Mouse (Mus musculus) midbrain, embryonic 16.5 days (tissue): Measurements from ENCODE around the gene Galntl5. TPM values are rescaled to one million over a fixed set of nuclear protein-coding genes. Genes with fewer than 3 reads are reported as not detected.

Source experiments
- ATAC-seq: fragments of 200-750 bp; cut with Nextera tagmentation; 2 replicates; pipeline ENCODE4 v1.8.0; 2017; ENCODE audit warnings: moderate TSS enrichment
- H3K27ac ChIP-seq: fragments of 300-500 bp; sonication (generic); 2 replicates; pipeline ENCODE4 v1.5.1; 2014; ENCODE audit warnings: mild to moderate bottlenecking, low read length, mixed read lengths
- H3K27me3 ChIP-seq: fragments of 300-500 bp; sonication (generic); 2 replicates; pipeline ENCODE4 v1.6.1; 2014; ENCODE audit warnings: low read depth, low read length, mixed read lengths; ENCODE audit not compliant: control insufficient read depth, insufficient read depth
- H3K36me3 ChIP-seq: fragments of 300-500 bp; sonication (generic); 2 replicates; pipeline ENCODE4 v1.6.1; 2014; ENCODE audit warnings: mild to moderate bottlenecking, low read length, moderate library complexity, mixed read lengths; ENCODE audit not compliant: control insufficient read depth, insufficient read depth
- H3K4me1 ChIP-seq: fragments of 300-500 bp; sonication (generic); 2 replicates; pipeline ENCODE4 v1.6.1; 2014; ENCODE audit warnings: mild to moderate bottlenecking, low read length, mixed read lengths; ENCODE audit not compliant: control insufficient read depth, insufficient read depth
- H3K4me2 ChIP-seq: fragments of 300-500 bp; sonication (generic); 2 replicates; pipeline ENCODE4 v1.6.1; 2014; ENCODE audit warnings: mild to moderate bottlenecking, low read length, mixed read lengths
- H3K4me3 ChIP-seq: fragments of 300-500 bp; sonication (generic); 2 replicates; pipeline ENCODE4 v1.5.1; 2014; ENCODE audit warnings: low read depth, mild to moderate bottlenecking, low read length, moderate library complexity, mixed read lengths
- H3K9ac ChIP-seq: fragments of 300-500 bp; sonication (generic); 2 replicates; pipeline ENCODE4 v1.6.1; 2014; ENCODE audit warnings: low read depth, low read length, mixed read lengths
- H3K9me3 ChIP-seq: fragments of 300-500 bp; sonication (generic); replicated peaks from 2 replicates; pipeline ENCODE4 v1.6.1; 2014; ENCODE audit warnings: mild to moderate bottlenecking, low read length, mixed read lengths; ENCODE audit not compliant: control insufficient read depth, poor library complexity, severe bottlenecking
- WGBS: fragments of 180-500 bp; shearing (Covaris S2); extraction: QIAGEN DNeasy Blood & Tissue Kit; methylation state at CpG from one replicate; pipeline ENCODE4 v1.1.7; 2014; 5-methylcytosine and 5-hydroxymethylcytosine counted together
- polyA plus RNA-seq: library from polyadenylated mRNA; unstranded; fragments of >200 nt; fragmentation: Nextera tagmentation; extraction: Ambion mirVana; gene quantifications from 2 replicates; pipeline ENCODE4 v1.2.1, GENCODE M21; 2015

Gene Galntl5
- polyA plus RNA-seq: not detected in 2 replicates

- Histone ChIP-seq H3K27ac (no peak within 1 kb of the TSS), H3K4me2 (no peak within 1 kb of the TSS), H3K36me3 (no peaks in the 10 kb centered on the region), H3K4me1 (no peaks in the 10 kb centered on the region), H3K9me3 (no peaks in the 10 kb centered on the region), H3K9ac (no peak within 1 kb of the TSS), H3K4me3 (no peak within 1 kb of the TSS), H3K27me3 (no peaks in the 10 kb centered on the region)
- 89% methylated on average over 1 of the region's 1 CpGs for WGBS
- no peak for ATAC-seq
Measured at GRCm38 (mm10) chr5:25181004-25181531, at the start of gene Galntl5. Gene Galntl5, plus strand, starts transcription at chr5:25181460.

GRCm38 (mm10) chr5:25146705-25147104, 34.6 kb upstream of the Galntl5 start:
- no peak overlapping the region for H3K27ac ChIP-seq
- no peaks in the 10 kb centered on the region for H3K4me1 ChIP-seq
- H3K9me3 ChIP-seq: no peaks in the 10 kb centered on the region
- H3K4me2 ChIP-seq: no peak overlapping the region
- no peaks in the 10 kb centered on the region for H3K27me3 ChIP-seq
- 81% methylated on average over 7 of the region's 7 CpGs for WGBS
- no peaks in the 10 kb centered on the region for H3K36me3 ChIP-seq
- H3K4me3 ChIP-seq: no peak overlapping the region
- H3K9ac ChIP-seq: no peak overlapping the region
- no peak for ATAC-seq

GRCm38 (mm10) chr5:25149331-25149965, 31.8 kb upstream of the Galntl5 start:
- Histone ChIP-seq H3K27ac (no peak overlapping the region), H3K4me2 (no peak overlapping the region), H3K27me3 (no peaks in the 10 kb centered on the region), H3K9ac (no peak overlapping the region), H3K4me3 (no peak overlapping the region), H3K9me3 (no peaks in the 10 kb centered on the region), H3K4me1 (no peaks in the 10 kb centered on the region), H3K36me3 (no peaks in the 10 kb centered on the region)
- ATAC-seq: no peak
- 75% methylated on average over 2 of the region's 2 CpGs for WGBS

GRCm38 (mm10) chr5:25153491-25153890, 27.8 kb upstream of the Galntl5 start:
- Histone ChIP-seq H3K4me1 (no peaks in the 10 kb centered on the region), H3K36me3 (no peaks in the 10 kb centered on the region), H3K27ac (no peak overlapping the region), H3K4me3 (no peak overlapping the region), H3K9me3 (no peaks in the 10 kb centered on the region), H3K9ac (no peak overlapping the region), H3K4me2 (no peak overlapping the region), H3K27me3 (no peaks in the 10 kb centered on the region)
- ATAC-seq: no peak
- 93% methylated on average over 2 of the region's 2 CpGs for WGBS

GRCm38 (mm10) chr5:25153996-25154395, 27.3 kb upstream of the Galntl5 start:
- no peak overlapping the region for H3K9ac ChIP-seq
- no peak overlapping the region for H3K4me3 ChIP-seq
- no peak overlapping the region for H3K27ac ChIP-seq
- no peak for ATAC-seq
- H3K9me3 ChIP-seq: no peaks in the 10 kb centered on the region
- no peaks in the 10 kb centered on the region for H3K4me1 ChIP-seq
- no peaks in the 10 kb centered on the region for H3K27me3 ChIP-seq
- no peak overlapping the region for H3K4me2 ChIP-seq
- H3K36me3 ChIP-seq: no peaks in the 10 kb centered on the region
- WGBS: 68% methylated on average over 3 of the region's 3 CpGs

- ATAC-seq: no peak
- WGBS: 90% methylated on average over 4 of the region's 4 CpGs
Measured at GRCm38 (mm10) chr5:25154823-25155222, 26.4 kb upstream of the Galntl5 start.

GRCm38 (mm10) chr5:25155351-25155750, 25.9 kb upstream of the Galntl5 start:
- Histone ChIP-seq H3K36me3 (no peaks in the 10 kb centered on the region), H3K4me3 (no peak overlapping the region), H3K9me3 (no peaks in the 10 kb centered on the region), H3K27me3 (no peaks in the 10 kb centered on the region), H3K27ac (no peak overlapping the region), H3K9ac (no peak overlapping the region), H3K4me2 (no peak overlapping the region), H3K4me1 (no peaks in the 10 kb centered on the region)
- no peak for ATAC-seq
- 87% methylated on average over 3 of the region's 3 CpGs for WGBS

More at GRCm38 (mm10) chr5:25154823-25155222, 26.4 kb upstream of the Galntl5 start:
- H3K27ac ChIP-seq: no peak overlapping the region
- H3K36me3 ChIP-seq: no peaks in the 10 kb centered on the region
- H3K9ac ChIP-seq: no peak overlapping the region
- H3K27me3 ChIP-seq: no peaks in the 10 kb centered on the region
- H3K9me3 ChIP-seq: no peaks in the 10 kb centered on the region
- H3K4me1 ChIP-seq: no peaks in the 10 kb centered on the region
- H3K4me3 ChIP-seq: no peak overlapping the region
- H3K4me2 ChIP-seq: no peak overlapping the region

GRCm38 (mm10) chr5:25157136-25157535, 24.1 kb upstream of the Galntl5 start:
- no peak for ATAC-seq
- Histone ChIP-seq H3K4me1 (no peaks in the 10 kb centered on the region), H3K36me3 (no peaks in the 10 kb centered on the region), H3K9ac (no peak overlapping the region), H3K27me3 (no peaks in the 10 kb centered on the region), H3K9me3 (no peaks in the 10 kb centered on the region), H3K4me3 (no peak overlapping the region), H3K4me2 (no peak overlapping the region), H3K27ac (no peak overlapping the region)
- 59% methylated on average over 4 of the region's 4 CpGs for WGBS

- Histone ChIP-seq H3K4me2 (no peak overlapping the region), H3K4me1 (no peaks in the 10 kb centered on the region), H3K9ac (no peak overlapping the region), H3K27ac (no peak overlapping the region), H3K4me3 (no peak overlapping the region), H3K9me3 (no peaks in the 10 kb centered on the region), H3K36me3 (no peaks in the 10 kb centered on the region), H3K27me3 (no peaks in the 10 kb centered on the region)
- 68% methylated on average over 11 of the region's 11 CpGs for WGBS
- no peak for ATAC-seq
Measured at GRCm38 (mm10) chr5:25160515-25160914, 20.7 kb upstream of the Galntl5 start.
